Mouse (Mus musculus) stomach, embryonic 16.5 days (tissue): ENCODE measurements around the gene Cdk6. TPM values are rescaled to one million over a fixed set of nuclear protein-coding genes. Genes with fewer than 3 reads are reported as not detected.

Source experiments
- ATAC-seq: fragments of 200-750 bp; cut with Nextera tagmentation; 2 replicates; pipeline ENCODE4 v1.8.0; 2017; ENCODE audit warnings: moderate number of reproducible peaks, moderate TSS enrichment; ENCODE audit not compliant: insufficient read depth, low FRiP score
- H3K27ac ChIP-seq: fragments of 300-500 bp; sonication (generic); 2 replicates; pipeline ENCODE4 v1.5.1; 2014; ENCODE audit warnings: low read length
- H3K27me3 ChIP-seq: fragments of 300-500 bp; sonication (generic); 2 replicates; pipeline ENCODE4 v1.6.1; 2014; ENCODE audit warnings: low read length, control low read depth, mixed read lengths; ENCODE audit not compliant: control insufficient read depth, insufficient read depth
- H3K36me3 ChIP-seq: fragments of 300-500 bp; sonication (generic); 2 replicates; pipeline ENCODE4 v1.6.1; 2014; ENCODE audit warnings: low read length; ENCODE audit not compliant: control insufficient read depth, insufficient read depth
- H3K4me1 ChIP-seq: fragments of 300-500 bp; sonication (generic); 2 replicates; pipeline ENCODE4 v1.6.1; 2014; ENCODE audit warnings: low read length, control low read depth, mixed read lengths; ENCODE audit not compliant: control insufficient read depth, insufficient read depth
- H3K4me2 ChIP-seq: fragments of 300-500 bp; sonication (generic); 2 replicates; pipeline ENCODE4 v1.6.1; 2014; ENCODE audit warnings: low read depth, low read length, mixed read lengths
- H3K4me3 ChIP-seq: fragments of 300-500 bp; sonication (generic); replicated peaks from 2 replicates; pipeline ENCODE4 v1.5.1; 2014; ENCODE audit warnings: mild to moderate bottlenecking, low read length
- H3K9ac ChIP-seq: fragments of 300-500 bp; sonication (generic); 2 replicates; pipeline ENCODE4 v1.6.1; 2014; ENCODE audit warnings: low read length
- H3K9me3 ChIP-seq: fragments of 300-500 bp; sonication (generic); replicated peaks from 2 replicates; pipeline ENCODE4 v1.6.1; 2016; ENCODE audit warnings: low read length, control low read depth; ENCODE audit not compliant: control insufficient read depth
- whole genome bisulfite sequencing: fragments of 180-500 bp; shearing (Covaris S2); extraction: QIAGEN DNeasy Blood & Tissue Kit; methylation state at CpG from one replicate; pipeline ENCODE4 v1.1.7; 2014; 5-methylcytosine and 5-hydroxymethylcytosine counted together
- polyA plus RNA-seq: library from polyadenylated mRNA; unstranded; fragments of >200 nt; fragmentation: Nextera tagmentation; extraction: Ambion mirVana; gene quantifications from 2 replicates; pipeline ENCODE4 v1.2.1, GENCODE M21; 2015

Gene Cdk6
- polyA plus RNA-seq, 1 experiment from 2014 or later, result 25.9 TPM

GRCm38 (mm10) chr5:3554198-3554597, 212.9 kb downstream of the Cdk6 start:
- Histone ChIP-seq H3K4me1 (no peaks in the 10 kb centered on the region; the same call in 1 of the 2 replicates), H3K27ac (no peak overlapping the region), H3K27me3 (no peaks in the 10 kb centered on the region), H3K9me3 (no peaks in the 10 kb centered on the region), H3K4me2 (no peak overlapping the region), H3K36me3 (no peaks in the 10 kb centered on the region; the same call in 1 of the 2 replicates), H3K4me3 (no peak overlapping the region), H3K9ac (no peak overlapping the region)
- ATAC-seq, result no peak
- 82% methylated on average over 2 of the region's 2 CpGs for WGBS

- no peak for ATAC-seq
- H3K27ac ChIP-seq, result no peak within 1 kb of the TSS
- H3K4me3 ChIP-seq, result no peak within 1 kb of the TSS
- H3K27me3 ChIP-seq, result no peaks in the 10 kb centered on the region
- H3K36me3 ChIP-seq, result peaks cover 55% of the 10 kb centered on the region
- H3K9me3 ChIP-seq, result peaks cover 8% of the 10 kb centered on the region
- no peak within 1 kb of the TSS for H3K4me2 ChIP-seq
- no peak within 1 kb of the TSS for H3K9ac ChIP-seq
- WGBS, result 93% methylated on average over 4 of the region's 4 CpGs
- no peaks in the 10 kb centered on the region for H3K4me1 ChIP-seq
Observed at GRCm38 (mm10) chr5:3571266-3571665, 230.0 kb downstream of the Cdk6 start, which contains the start of gene 1700109H08Rik. Gene 1700109H08Rik (plus strand): TSS chr5:3571566.

GRCm38 (mm10) chr5:3574825-3575224, 233.5 kb downstream of the Cdk6 start:
- no peaks in the 10 kb centered on the region for H3K27me3 ChIP-seq
- no peaks in the 10 kb centered on the region for H3K4me1 ChIP-seq
- no peak overlapping the region for H3K4me2 ChIP-seq
- peaks cover 8% of the 10 kb centered on the region for H3K9me3 ChIP-seq
- H3K9ac ChIP-seq, result no peak overlapping the region
- no peak overlapping the region for H3K27ac ChIP-seq
- WGBS, result 97% methylated on average over 2 of the region's 2 CpGs
- ATAC-seq, result no peak
- H3K4me3 ChIP-seq, result no peak overlapping the region
- peaks cover 55% of the 10 kb centered on the region for H3K36me3 ChIP-seq

- peaks cover 51% of the 10 kb centered on the region for H3K36me3 ChIP-seq
- H3K4me3 ChIP-seq, result no peak overlapping the region
- WGBS, result 93% methylated on average over 2 of the region's 2 CpGs
- no peak overlapping the region for H3K9ac ChIP-seq
- no peaks in the 10 kb centered on the region for H3K4me1 ChIP-seq
- peaks cover 8% of the 10 kb centered on the region for H3K9me3 ChIP-seq
- no peak overlapping the region for H3K27ac ChIP-seq
- no peaks in the 10 kb centered on the region for H3K27me3 ChIP-seq
- no peak for ATAC-seq
- H3K4me2 ChIP-seq, result no peak overlapping the region
Observed at GRCm38 (mm10) chr5:3577939-3578338, 236.7 kb downstream of the Cdk6 start.

GRCm38 (mm10) chr5:3579066-3579465, 237.8 kb downstream of the Cdk6 start:
- Histone ChIP-seq H3K27ac (no peak overlapping the region), H3K9ac (no peak overlapping the region), H3K9me3 (peaks cover 6% of the 10 kb centered on the region), H3K36me3 (peaks cover 41% of the 10 kb centered on the region), H3K4me1 (no peaks in the 10 kb centered on the region), H3K4me3 (no peak overlapping the region), H3K27me3 (no peaks in the 10 kb centered on the region), H3K4me2 (no peak overlapping the region)
- 92% methylated on average over 7 of the region's 7 CpGs for WGBS
- ATAC-seq, result no peak

Other genes starting within 250 kb of the Cdk6 start
- 20.0 and 23.9 TPM in 2 replicates for gene Fam133b, start 202.3 kb downstream of the Cdk6 start, polyA plus RNA-seq
- gene 1700109H08Rik, start 230.1 kb downstream of the Cdk6 start, polyA plus RNA-seq, result 2.4 and 3.5 TPM in 2 replicates